Mouse (Mus musculus) kidney, postnatal 0 days (tissue): ENCODE results near the gene Csk. TPM values are rescaled to one million over a fixed set of nuclear protein-coding genes. Genes with fewer than 3 reads are reported as not detected.

Experiments used
- ATAC-seq: fragments of 200-750 bp; cut with Nextera tagmentation; replicated peaks from 2 replicates; pipeline ENCODE4 v1.8.0; 2017; ENCODE audit warnings: low read depth, moderate number of reproducible peaks, moderate TSS enrichment, moderate library complexity; ENCODE audit not compliant: low FRiP score
- DNase-seq: peaks from one replicate; pipeline ENCODE4 v3.0.0-alpha.2; 2016; ENCODE audit warnings: low spot score
- H3K27ac ChIP-seq: fragments of 300-500 bp; sonication (generic); 2 replicates; pipeline ENCODE4 v1.5.1; 2014; ENCODE audit warnings: mild to moderate bottlenecking
- H3K27me3 ChIP-seq: fragments of 300-500 bp; sonication (generic); 2 replicates; pipeline ENCODE4 v1.6.1; 2014; ENCODE audit warnings: low read length, mixed read lengths; ENCODE audit not compliant: insufficient read depth
- H3K36me3 ChIP-seq: fragments of 300-500 bp; sonication (generic); 2 replicates; pipeline ENCODE4 v1.6.1; 2014; ENCODE audit warnings: low read length, mixed read lengths; ENCODE audit not compliant: insufficient read depth
- H3K4me1 ChIP-seq: fragments of 300-500 bp; sonication (generic); replicated peaks from 2 replicates; pipeline ENCODE4 v1.6.1; 2014; ENCODE audit warnings: antibody characterized with exemption, low read length, mixed read lengths; ENCODE audit not compliant: insufficient read depth
- H3K4me2 ChIP-seq: fragments of 300-500 bp; sonication (generic); 2 replicates; pipeline ENCODE4 v1.6.1; 2014; ENCODE audit warnings: mild to moderate bottlenecking, low read length, moderate library complexity, mixed read lengths
- H3K4me3 ChIP-seq: fragments of 300-500 bp; sonication (generic); replicated peaks from 2 replicates; pipeline ENCODE4 v1.5.1; 2014; ENCODE audit warnings: low read depth, low read length
- H3K9ac ChIP-seq: fragments of 300-500 bp; sonication (generic); 2 replicates; pipeline ENCODE4 v1.6.1; 2014; ENCODE audit warnings: low read depth, low read length
- H3K9me3 ChIP-seq: fragments of 300-500 bp; sonication (generic); replicated peaks from 2 replicates; pipeline ENCODE4 v1.6.1; 2016; ENCODE audit warnings: low read length, inconsistent platforms, mixed read lengths
- CTCF ChIP-seq: IDR thresholded peaks from 2 replicates; pipeline ENCODE4 v1.5.1; 2016; ENCODE audit warnings: antibody characterized with exemption, low read depth, mild to moderate bottlenecking, moderate library complexity
- WGBS: fragments of 180-500 bp; shearing (Covaris S2); extraction: QIAGEN DNeasy Blood & Tissue Kit; methylation state at CpG from one replicate; pipeline ENCODE4 v1.1.7; 2014; 5-methylcytosine and 5-hydroxymethylcytosine counted together
- polyA plus RNA-seq: library from polyadenylated mRNA; unstranded; fragments of >200 nt; fragmentation: Nextera tagmentation; extraction: Ambion mirVana; gene quantifications from 2 replicates; pipeline ENCODE4 v1.2.1, GENCODE M21; 2015

The Csk gene
- polyA plus RNA-seq, 1 experiment from 2014 or later = 23.9 TPM

GRCm38 (mm10) chr9:57624295-57624694 lies 29.1 kb downstream of the Csk start:
- DNase-seq = no peak
- no peaks in the 10 kb centered on the region for H3K27me3 ChIP-seq
- no peak for TF ChIP-seq CTCF
- no peak for ATAC-seq
- no peaks in the 10 kb centered on the region for H3K9me3 ChIP-seq
- no peaks in the 10 kb centered on the region for H3K4me1 ChIP-seq
- H3K27ac ChIP-seq = no peak overlapping the region
- peaks cover 33% of the 10 kb centered on the region for H3K36me3 ChIP-seq
- no peak overlapping the region for H3K4me3 ChIP-seq
- no peak overlapping the region for H3K9ac ChIP-seq
- WGBS = 74% methylated on average over 7 of the region's 7 CpGs
- no peak overlapping the region for H3K4me2 ChIP-seq

GRCm38 (mm10) chr9:57620674-57621073 lies 32.8 kb downstream of the Csk start, which contains the start of gene Lman1l:
Gene Lman1l, minus strand, starts transcription at chr9:57620774.
- no peaks in the 10 kb centered on the region for H3K36me3 ChIP-seq
- no peaks in the 10 kb centered on the region for H3K9me3 ChIP-seq
- no peak within 1 kb of the TSS for H3K27ac ChIP-seq
- H3K4me3 ChIP-seq = no peak within 1 kb of the TSS
- no peaks in the 10 kb centered on the region for H3K4me1 ChIP-seq
- WGBS = 78% methylated on average over 5 of the region's 5 CpGs
- TF ChIP-seq CTCF = no peak
- no peak within 1 kb of the TSS for H3K4me2 ChIP-seq
- H3K27me3 ChIP-seq = no peaks in the 10 kb centered on the region
- no peak within 1 kb of the TSS for H3K9ac ChIP-seq
- ATAC-seq (no peak), DNase-seq (no peak)

GRCm38 (mm10) chr9:57618854-57619253 lies 34.6 kb downstream of the Csk start:
- 58% methylated on average over 8 of the region's 8 CpGs for WGBS
- no peaks in the 10 kb centered on the region for H3K36me3 ChIP-seq
- no peak overlapping the region for H3K9ac ChIP-seq
- no peak for ATAC-seq
- H3K27ac ChIP-seq = no peak overlapping the region
- no peak for DNase-seq
- no peak for TF ChIP-seq CTCF
- H3K27me3 ChIP-seq = no peaks in the 10 kb centered on the region
- no peaks in the 10 kb centered on the region for H3K4me1 ChIP-seq
- no peak overlapping the region for H3K4me3 ChIP-seq
- H3K4me2 ChIP-seq = no peak overlapping the region
- H3K9me3 ChIP-seq = no peaks in the 10 kb centered on the region

- Histone ChIP-seq H3K4me3 (no peak overlapping the region), H3K4me2 (no peak overlapping the region), H3K9me3 (no peaks in the 10 kb centered on the region), H3K27me3 (no peaks in the 10 kb centered on the region), H3K27ac (no peak overlapping the region), H3K4me1 (no peaks in the 10 kb centered on the region), H3K9ac (no peak overlapping the region), H3K36me3 (no peaks in the 10 kb centered on the region)
- WGBS = 76% methylated on average over 8 of the region's 8 CpGs
- TF ChIP-seq CTCF = no peak
- ATAC-seq (no peak), DNase-seq (no peak)
These were observed 35.8 kb downstream of the Csk start for GRCm38 (mm10) chr9:57617556-57618169.

- DNase-seq = no peak
- no peak for TF ChIP-seq CTCF
These were observed 38.6 kb downstream of the Csk start for GRCm38 (mm10) chr9:57614786-57615185.

GRCm38 (mm10) chr9:57613975-57614374 lies 39.5 kb downstream of the Csk start:
- WGBS = 68% methylated on average over 7 of the region's 7 CpGs
- no peak for TF ChIP-seq CTCF
- Histone ChIP-seq H3K4me1 (no peaks in the 10 kb centered on the region), H3K27me3 (no peaks in the 10 kb centered on the region), H3K27ac (no peak overlapping the region), H3K9me3 (no peaks in the 10 kb centered on the region), H3K4me2 (no peak overlapping the region), H3K9ac (no peak overlapping the region), H3K4me3 (no peak overlapping the region), H3K36me3 (no peaks in the 10 kb centered on the region)
- DNase-seq (no peak), ATAC-seq (no peak)

More at GRCm38 (mm10) chr9:57614786-57615185, 38.6 kb downstream of the Csk start:
- Histone ChIP-seq H3K27ac (no peak overlapping the region), H3K9ac (no peak overlapping the region), H3K9me3 (no peaks in the 10 kb centered on the region), H3K4me1 (no peaks in the 10 kb centered on the region), H3K4me2 (no peak overlapping the region), H3K27me3 (no peaks in the 10 kb centered on the region), H3K4me3 (no peak overlapping the region), H3K36me3 (no peaks in the 10 kb centered on the region)
- ATAC-seq = no peak
- 79% methylated on average over 4 of the region's 4 CpGs for WGBS

GRCm38 (mm10) chr9:57612587-57612986 lies 40.8 kb downstream of the Csk start:
- 80% methylated on average over 7 of the region's 7 CpGs for WGBS
- H3K36me3 ChIP-seq = no peaks in the 10 kb centered on the region
- H3K27ac ChIP-seq = no peak overlapping the region
- ATAC-seq (no peak), DNase-seq (no peak)
- H3K4me2 ChIP-seq = no peak overlapping the region
- H3K27me3 ChIP-seq = no peaks in the 10 kb centered on the region
- H3K9me3 ChIP-seq = no peaks in the 10 kb centered on the region
- H3K9ac ChIP-seq = no peak overlapping the region
- no peak overlapping the region for H3K4me3 ChIP-seq
- no peak for TF ChIP-seq CTCF
- H3K4me1 ChIP-seq = no peaks in the 10 kb centered on the region
